Mouse (Mus musculus): ENCODE results near the gene Srrm3.

- no peak for TF ChIP-seq TAL1 (IDR thresholded peaks at IDR 0.05; ENCODE audit: low read length)
- no peak for TF ChIP-seq GATA1 (IDR thresholded peaks at IDR 0.05; ENCODE audit: low read length)
These were observed 97.6 kb downstream of the Srrm3 start for GRCm38 (mm10) chr5:135904259-135904658.
